Mouse (Mus musculus): ENCODE measurements around the gene Cabp7. TPM values are rescaled to one million over a fixed set of nuclear protein-coding genes. Genes with fewer than 3 reads are reported as not detected.
"Not testable (repeated sequence)": the region's sequence is repeated elsewhere in the genome, so short reads cannot be mapped to it uniquely, and the experiment has no call there.

Gene Cabp7
- total RNA-seq, 2 experiments from 2014 or later, result 320 to 358 TPM

DNA sequence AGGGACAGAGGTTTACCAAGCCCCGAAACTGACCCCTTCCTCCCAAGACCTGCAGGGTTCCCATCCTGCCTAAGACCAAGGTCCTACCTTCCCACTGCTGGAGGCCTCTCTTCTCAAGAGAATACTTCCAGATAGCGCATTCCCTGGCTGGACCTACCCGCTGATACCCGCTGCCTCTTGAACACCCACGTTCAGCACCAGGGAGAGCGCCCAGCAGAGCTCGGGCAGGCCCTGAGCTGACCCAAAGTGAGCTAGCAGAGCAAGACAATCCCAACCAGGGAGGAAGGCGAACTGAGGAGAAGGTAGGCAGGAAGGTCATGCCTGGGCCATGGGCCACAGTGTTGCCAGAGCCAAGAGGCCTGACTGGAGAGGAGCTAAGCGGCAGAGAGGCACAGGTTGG is 3.7 kb upstream of the Cabp7 start:
- no peak for DNase-seq (ENCODE audit: low spot score in 2 of 2)

- DNase-seq (ENCODE audit: low spot score in 2 of 2), result no peak
Observed at GRCm38 (mm10) chr11:4747285-4747684, 707 bp upstream of the Cabp7 start.

DNA sequence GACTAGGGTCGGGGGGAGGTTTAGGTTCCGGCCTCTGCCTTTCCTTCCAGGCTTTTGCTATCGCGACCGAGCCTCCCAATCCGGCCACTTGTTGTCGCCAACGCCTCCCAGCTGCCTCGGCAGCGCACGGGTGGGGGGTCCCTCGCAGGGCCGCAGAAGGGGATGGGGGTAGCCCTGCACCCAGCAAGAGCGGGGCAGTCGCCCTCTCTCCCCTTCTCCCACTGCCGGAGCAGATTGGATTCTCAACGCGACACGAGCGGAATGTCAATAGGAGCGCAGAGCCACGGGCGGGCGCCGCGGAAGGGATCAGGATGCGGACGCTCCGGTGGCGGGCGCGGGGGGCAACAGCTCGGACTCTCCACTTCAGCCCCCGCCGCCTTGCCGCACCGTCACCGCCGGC is 609 bp downstream of the Cabp7 start:
- peak in 1 of 2 experiments; percentile 37 for DNase-seq (ENCODE audit: low spot score in 2 of 2)

- no peak for DNase-seq (ENCODE audit: low spot score in 2 of 2)
Observed at GRCm38 (mm10) chr11:4744691-4745090, 1.9 kb downstream of the Cabp7 start.

DNA sequence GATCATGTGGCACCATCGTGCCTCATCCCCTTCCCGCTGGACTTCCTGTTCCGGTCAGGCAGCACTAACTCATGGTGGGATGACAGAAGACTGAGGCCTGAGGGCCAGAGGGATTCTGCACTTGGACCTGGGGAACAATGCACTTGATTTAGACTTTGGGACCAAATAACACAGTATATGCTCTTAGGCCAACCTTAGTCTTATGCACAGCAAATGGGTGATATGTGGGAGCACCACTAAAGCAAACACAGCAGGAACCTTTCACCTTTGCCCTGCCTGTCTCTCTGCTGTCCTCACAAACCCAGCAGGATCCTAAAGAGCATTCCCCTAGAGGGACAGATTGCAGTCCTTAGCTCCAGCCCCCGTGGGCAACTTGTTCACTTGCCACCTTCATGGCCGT is 5.8 kb downstream of the Cabp7 start:
- no peak for DNase-seq (ENCODE audit: low spot score in 2 of 2)

- peak in 1 of 2 experiments; percentile 67 for DNase-seq (ENCODE audit: low spot score in 2 of 2)
Observed at GRCm38 (mm10) chr11:4738719-4739118, 7.9 kb downstream of the Cabp7 start.

GRCm38 (mm10) chr11:4737682-4738081 is 8.9 kb downstream of the Cabp7 start:
- no peak for DNase-seq (ENCODE audit: low spot score in 2 of 2)

DNA sequence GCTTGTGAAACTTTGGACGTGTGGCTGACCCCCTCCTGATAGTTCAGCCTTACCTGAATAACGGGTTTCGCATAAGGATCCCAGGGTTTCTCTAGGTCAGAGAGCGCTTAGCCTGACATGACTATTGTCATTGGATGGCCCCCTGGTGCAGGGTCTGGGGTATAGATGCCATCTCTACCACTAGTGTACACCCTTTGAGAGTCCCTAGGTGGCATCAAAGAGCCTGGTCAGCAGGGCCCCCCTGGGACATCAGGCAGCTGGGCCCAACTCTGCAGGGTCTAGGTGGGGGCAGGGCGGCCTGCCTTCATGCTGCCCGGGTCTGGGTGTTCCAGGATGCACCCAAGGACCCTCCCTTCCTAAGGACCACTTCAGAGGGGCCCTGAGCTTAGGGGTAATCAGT is 10.2 kb downstream of the Cabp7 start:
- DNase-seq (ENCODE audit: low spot score in 2 of 2), result no peak

- no peak for DNase-seq (ENCODE audit: low spot score in 2 of 2)
Observed at GRCm38 (mm10) chr11:4734179-4734578, 12.4 kb downstream of the Cabp7 start.

DNA sequence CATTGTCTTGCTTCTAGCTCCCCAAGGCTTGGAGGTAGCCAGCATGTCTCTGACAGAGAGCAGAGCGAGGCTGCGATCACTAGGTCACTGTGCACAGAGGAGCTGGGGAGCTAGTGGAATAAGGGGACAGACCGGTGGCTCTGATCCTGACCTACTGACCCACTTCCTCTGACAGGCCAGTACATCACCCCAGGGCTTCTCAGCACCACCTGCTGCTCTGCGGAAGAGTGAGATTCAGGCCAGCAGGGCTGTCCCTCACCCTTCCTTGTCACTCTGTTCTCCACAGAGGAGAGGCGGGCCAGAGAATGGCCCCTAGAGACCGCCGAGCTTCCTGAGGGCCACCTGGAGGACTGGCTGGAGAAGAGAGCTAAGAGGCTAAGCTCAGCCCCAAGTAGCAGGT is 14.8 kb downstream of the Cabp7 start:
- no peak for DNase-seq (ENCODE audit: low spot score in 2 of 2)

DNA sequence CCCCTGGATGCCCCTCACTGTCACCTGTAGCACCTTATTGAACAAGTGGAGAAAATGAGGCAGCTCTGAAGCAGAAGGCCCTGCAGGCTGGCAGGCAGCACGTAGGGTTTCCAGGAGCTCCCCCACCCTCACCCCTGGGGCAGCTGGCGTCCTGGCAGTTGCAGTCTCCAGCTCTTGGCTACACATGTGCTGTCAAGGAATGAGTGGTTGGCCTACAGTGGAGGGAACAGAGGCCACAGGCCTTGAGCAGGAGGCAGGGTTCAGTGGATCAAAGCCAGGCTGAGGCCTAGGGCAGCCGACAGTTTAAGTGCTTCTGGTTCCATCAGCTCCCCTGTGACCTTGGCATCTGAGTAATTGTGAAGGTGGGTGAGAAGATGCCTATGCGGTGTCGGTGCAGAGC is 15.7 kb downstream of the Cabp7 start:
- DNase-seq (ENCODE audit: low spot score in 2 of 2), result no peak

DNA sequence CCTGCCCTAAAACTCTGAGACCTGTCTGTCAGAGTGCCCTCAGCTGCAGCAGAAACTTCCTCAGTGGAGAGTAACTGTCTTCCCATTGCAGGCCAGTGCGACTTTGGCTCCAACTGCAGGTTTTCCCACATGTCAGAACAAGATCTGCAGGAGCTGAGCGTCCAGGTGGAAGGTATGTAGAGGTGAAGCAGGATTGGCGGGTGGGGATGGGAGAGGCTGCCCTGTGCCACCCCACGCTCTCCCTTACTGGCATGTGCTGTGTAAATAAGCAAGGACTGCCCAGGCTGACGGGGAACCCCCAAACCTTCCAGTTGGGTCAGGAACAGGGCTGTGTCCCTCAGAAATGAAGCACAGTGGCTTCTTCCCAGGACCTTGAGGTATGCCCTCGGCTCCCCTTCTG is 16.5 kb downstream of the Cabp7 start:
- DNase-seq (ENCODE audit: low spot score in 2 of 2), result no peak

DNA sequence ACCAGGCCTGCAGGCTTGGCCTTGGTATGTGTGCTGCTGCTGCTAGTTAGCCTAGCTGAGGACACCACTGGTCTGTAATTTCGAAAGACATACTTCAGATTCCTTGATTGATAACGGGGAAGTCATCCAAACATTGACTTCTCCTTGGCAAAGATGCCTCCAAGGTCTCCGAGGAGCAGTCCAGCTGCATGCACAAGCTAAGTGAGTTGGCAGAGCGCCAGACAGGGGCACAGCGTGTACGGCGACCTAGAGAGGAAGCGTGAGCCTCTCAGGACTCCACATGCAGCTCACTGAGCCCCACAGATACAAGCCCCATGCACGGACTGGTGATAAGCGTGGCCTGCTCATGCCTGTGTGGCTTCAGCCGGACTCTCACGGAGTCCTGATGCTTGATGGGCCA is 17.0 kb downstream of the Cabp7 start:
- DNase-seq (ENCODE audit: low spot score in 2 of 2), result no peak

DNA sequence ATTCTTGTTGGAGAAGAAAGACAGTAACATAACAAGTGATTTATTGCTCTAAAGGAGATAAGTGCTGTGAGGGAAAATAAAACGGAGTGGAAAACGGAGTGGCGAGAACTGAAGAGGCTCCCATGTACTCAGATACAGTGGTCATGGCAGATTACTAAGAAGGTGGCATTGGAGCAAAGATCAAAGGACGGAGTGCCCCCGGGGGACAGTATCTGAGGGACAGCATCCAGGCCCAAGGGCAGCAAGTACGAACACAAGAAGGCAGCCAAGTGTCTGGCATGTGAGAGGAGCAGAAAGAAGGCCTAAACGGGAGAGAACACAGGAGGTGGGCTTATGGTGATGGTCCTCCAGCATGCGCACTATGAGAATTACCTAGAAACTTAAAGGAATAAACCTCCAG is 24.9 kb downstream of the Cabp7 start:
- DNase-seq (ENCODE audit: low spot score in 2 of 2), result no peak

- DNase-seq (ENCODE audit: low spot score in 2 of 2), result no peak
Observed at GRCm38 (mm10) chr11:4720900-4721580, 25.5 kb downstream of the Cabp7 start.

DNA sequence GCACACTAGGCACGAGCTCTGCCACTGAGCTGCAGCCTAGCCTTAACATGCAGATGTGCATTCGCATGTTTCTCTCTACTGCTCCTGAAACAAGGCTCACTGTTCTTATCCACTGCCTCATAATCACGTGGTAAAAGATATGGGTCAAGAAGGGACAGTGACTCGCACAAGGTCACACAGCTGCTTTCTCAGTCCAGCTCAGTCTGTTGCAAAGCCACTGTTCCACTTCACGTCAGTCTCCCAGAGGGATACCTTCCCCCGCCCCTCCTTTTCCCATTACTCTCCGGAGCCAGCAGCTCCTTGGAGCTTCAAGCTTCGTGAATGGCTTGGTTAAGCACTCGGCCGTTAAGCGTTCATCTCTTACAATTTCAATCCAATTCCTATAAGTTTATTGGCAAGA is 26.2 kb downstream of the Cabp7 start:
- DNase-seq (ENCODE audit: low spot score in 2 of 2), result no peak

GRCm38 (mm10) chr11:4719961-4720360 is 26.6 kb downstream of the Cabp7 start:
- DNase-seq (ENCODE audit: low spot score in 2 of 2), result no peak

DNA sequence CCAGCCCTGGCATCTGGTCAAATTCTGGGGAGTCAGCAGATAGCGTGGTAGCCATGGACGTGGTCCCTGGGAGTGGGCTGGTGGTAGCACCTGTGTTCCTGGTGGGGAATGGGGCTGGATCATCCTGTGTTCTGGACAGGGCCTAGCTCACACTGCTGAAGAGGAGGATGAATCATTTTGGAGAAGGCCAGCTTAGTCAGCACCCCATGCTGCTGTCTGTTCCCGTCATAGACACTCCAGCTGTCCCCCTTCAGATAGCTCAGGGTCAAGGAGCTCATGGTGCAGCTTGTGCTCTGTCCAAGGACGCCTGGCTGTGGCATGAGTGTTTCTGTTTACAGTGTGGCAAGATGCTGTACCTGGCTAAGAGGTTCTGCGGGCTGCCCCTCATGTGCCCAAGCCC is 28.0 kb downstream of the Cabp7 start:
- no peak for DNase-seq (ENCODE audit: low spot score in 2 of 2)

- no peak for DNase-seq (ENCODE audit: low spot score in 2 of 2)
Observed at GRCm38 (mm10) chr11:4716530-4717236, 29.9 kb downstream of the Cabp7 start.

DNA sequence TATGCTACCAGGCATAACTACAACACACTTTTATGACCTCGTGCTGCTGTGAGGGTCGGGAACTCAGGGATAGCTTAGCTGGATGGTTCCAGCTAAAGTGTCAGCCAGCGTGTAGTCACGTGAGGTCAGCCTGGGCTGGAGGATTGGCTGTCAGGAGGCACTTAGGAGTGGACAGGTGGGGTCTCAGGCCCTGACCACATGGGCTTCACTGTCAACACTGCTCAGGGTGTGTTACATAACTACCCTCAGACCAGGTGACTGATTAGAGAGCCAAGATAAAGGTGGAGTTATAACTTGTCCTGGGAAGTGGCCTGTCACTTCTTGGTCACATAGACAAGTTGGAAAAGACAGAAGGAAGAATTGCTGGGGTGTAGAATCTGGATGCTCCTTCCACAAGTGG is 31.0 kb downstream of the Cabp7 start:
- no peak for DNase-seq (ENCODE audit: low spot score in 2 of 2)

GRCm38 (mm10) chr11:4714727-4715126 is 31.9 kb downstream of the Cabp7 start:
- DNase-seq (ENCODE audit: low spot score in 2 of 2), result no peak

- no peak for DNase-seq (ENCODE audit: low spot score in 2 of 2)
Observed at GRCm38 (mm10) chr11:4712822-4713221, 33.8 kb downstream of the Cabp7 start.

DNA sequence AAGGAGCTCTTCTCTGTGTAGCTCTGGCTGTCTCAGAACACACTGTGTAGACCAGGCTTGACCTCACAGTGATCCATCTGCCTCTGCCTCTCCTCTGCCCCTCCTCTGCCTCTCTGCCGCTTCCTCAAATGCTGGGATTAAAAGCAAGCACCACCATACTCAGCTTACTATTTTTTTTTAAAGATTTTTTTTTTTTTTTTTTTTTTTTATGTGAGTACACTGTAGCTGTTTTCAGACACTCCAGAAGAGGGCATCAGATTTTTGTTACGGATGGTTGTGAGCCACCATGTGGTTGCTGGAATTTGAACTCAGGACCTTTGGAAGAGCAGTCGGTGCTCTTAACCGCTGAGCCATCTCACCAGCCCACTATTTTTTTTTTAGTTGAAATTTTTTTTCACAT is 36.4 kb downstream of the Cabp7 start:
- DNase-seq (ENCODE audit: low spot score in 2 of 2), result not testable (repeated sequence)
